Mouse (Mus musculus): ENCODE results near the gene Il1r2. TPM values are rescaled to one million over a fixed set of nuclear protein-coding genes. Genes with fewer than 3 reads are reported as not detected.

Gene Il1r2
- 0.80 and 4.7 TPM in 2 replicates for polyA plus RNA-seq (2012; rRNA removed)

- Histone ChIP-seq H3K4me3 (replicated peaks; ENCODE audit: extremely low read depth, low read depth, low read length) (no peak within 1 kb of the TSS), H3K4me1 (ENCODE audit: control insufficient read depth, insufficient read depth, low read length) (no peaks in the 10 kb centered on the region)
- WGBS: 89% methylated on average over 5 of the region's 5 CpGs
- DNase-seq: no peak
- TF ChIP-seq CTCF (IDR thresholded peaks at IDR 0.05; ENCODE audit: insufficient read depth, low read length): no peak
These were observed at the start of gene Il1r2 for GRCm38 (mm10) chr1:40073779-40074178. Il1r2 (plus strand) TSS chr1:40074079.

GRCm38 (mm10) chr1:40024554-40025320, 49.1 kb upstream of the Il1r2 start:
- H3K4me1 ChIP-seq (ENCODE audit: control insufficient read depth, insufficient read depth, low read length): no peaks in the 10 kb centered on the region
- WGBS: 92% methylated on average over 27 of the region's 27 CpGs
- TF ChIP-seq POLR2A (IDR thresholded peaks at IDR 0.05; ENCODE audit: borderline replicate concordance, extremely low read depth, low read depth, low read length) (no peak), CTCF (IDR thresholded peaks at IDR 0.05; ENCODE audit: insufficient read depth, low read length) (no peak)
- no peak for DNase-seq
- no peak overlapping the region for H3K4me3 ChIP-seq (replicated peaks; ENCODE audit: extremely low read depth, low read depth, low read length)

GRCm38 (mm10) chr1:40025416-40025815, 48.5 kb upstream of the Il1r2 start:
- DNase-seq: no peak
- WGBS: 89% methylated on average over 5 of the region's 5 CpGs
- H3K4me1 ChIP-seq (ENCODE audit: control insufficient read depth, insufficient read depth, low read length): no peaks in the 10 kb centered on the region
- H3K4me3 ChIP-seq (replicated peaks; ENCODE audit: extremely low read depth, low read depth, low read length): no peak overlapping the region
- TF ChIP-seq POLR2A (IDR thresholded peaks at IDR 0.05; ENCODE audit: borderline replicate concordance, extremely low read depth, low read depth, low read length) (no peak), CTCF (IDR thresholded peaks at IDR 0.05; ENCODE audit: insufficient read depth, low read length) (no peak)

DNA sequence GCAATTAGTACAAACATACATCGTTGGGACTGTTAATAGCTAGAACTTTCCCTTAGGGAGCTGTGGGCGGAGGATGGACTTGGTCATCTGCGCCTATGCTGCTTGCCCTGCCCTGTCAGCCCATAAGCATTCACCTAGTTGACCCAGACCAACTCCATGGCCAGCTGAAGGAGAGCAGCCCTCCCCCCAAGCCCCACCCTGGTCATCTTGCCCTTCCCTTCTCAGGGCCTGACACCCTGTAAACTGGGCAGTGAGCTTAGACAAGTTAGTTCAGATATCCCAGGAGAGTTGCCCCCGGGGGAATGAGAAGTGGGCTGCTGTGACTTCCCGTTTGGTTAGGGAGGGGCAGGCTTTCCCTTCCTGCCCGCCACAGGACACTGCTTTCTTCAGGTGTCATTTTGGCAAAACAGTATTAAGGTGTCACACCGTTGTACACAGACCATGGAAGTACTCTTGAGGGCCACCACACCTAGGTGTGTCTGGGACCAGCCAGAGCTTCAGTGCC, 46.7 kb upstream of the Il1r2 start:
- 69% methylated on average over 7 of the region's 7 CpGs for WGBS
- DNase-seq: no peak
- H3K4me1 ChIP-seq (ENCODE audit: control insufficient read depth, insufficient read depth, low read length): no peaks in the 10 kb centered on the region
- TF ChIP-seq POLR2A (IDR thresholded peaks at IDR 0.05; ENCODE audit: borderline replicate concordance, extremely low read depth, low read depth, low read length) (no peak), CTCF (IDR thresholded peaks at IDR 0.05; ENCODE audit: insufficient read depth, low read length) (no peak)
- H3K4me3 ChIP-seq (replicated peaks; ENCODE audit: extremely low read depth, low read depth, low read length): no peak overlapping the region

GRCm38 (mm10) chr1:40028207-40028998, 45.5 kb upstream of the Il1r2 start:
- Histone ChIP-seq H3K4me3 (replicated peaks; ENCODE audit: extremely low read depth, low read depth, low read length) (no peak overlapping the region), H3K4me1 (ENCODE audit: control insufficient read depth, insufficient read depth, low read length) (no peaks in the 10 kb centered on the region)
- WGBS: 82% methylated on average over 12 of the region's 12 CpGs
- no peak for DNase-seq
- no peak for TF ChIP-seq POLR2A (IDR thresholded peaks at IDR 0.05; ENCODE audit: borderline replicate concordance, extremely low read depth, low read depth, low read length)
- TF ChIP-seq CTCF (IDR thresholded peaks at IDR 0.05; ENCODE audit: insufficient read depth, low read length): no peak

GRCm38 (mm10) chr1:40029597-40029996, 44.3 kb upstream of the Il1r2 start:
- WGBS: 92% methylated on average over 5 of the region's 5 CpGs
- no peak for DNase-seq
- Histone ChIP-seq H3K4me3 (replicated peaks; ENCODE audit: extremely low read depth, low read depth, low read length) (no peak overlapping the region), H3K4me1 (ENCODE audit: control insufficient read depth, insufficient read depth, low read length) (no peaks in the 10 kb centered on the region)
- TF ChIP-seq CTCF (IDR thresholded peaks at IDR 0.05; ENCODE audit: insufficient read depth, low read length) (no peak), POLR2A (IDR thresholded peaks at IDR 0.05; ENCODE audit: borderline replicate concordance, extremely low read depth, low read depth, low read length) (no peak)

DNA sequence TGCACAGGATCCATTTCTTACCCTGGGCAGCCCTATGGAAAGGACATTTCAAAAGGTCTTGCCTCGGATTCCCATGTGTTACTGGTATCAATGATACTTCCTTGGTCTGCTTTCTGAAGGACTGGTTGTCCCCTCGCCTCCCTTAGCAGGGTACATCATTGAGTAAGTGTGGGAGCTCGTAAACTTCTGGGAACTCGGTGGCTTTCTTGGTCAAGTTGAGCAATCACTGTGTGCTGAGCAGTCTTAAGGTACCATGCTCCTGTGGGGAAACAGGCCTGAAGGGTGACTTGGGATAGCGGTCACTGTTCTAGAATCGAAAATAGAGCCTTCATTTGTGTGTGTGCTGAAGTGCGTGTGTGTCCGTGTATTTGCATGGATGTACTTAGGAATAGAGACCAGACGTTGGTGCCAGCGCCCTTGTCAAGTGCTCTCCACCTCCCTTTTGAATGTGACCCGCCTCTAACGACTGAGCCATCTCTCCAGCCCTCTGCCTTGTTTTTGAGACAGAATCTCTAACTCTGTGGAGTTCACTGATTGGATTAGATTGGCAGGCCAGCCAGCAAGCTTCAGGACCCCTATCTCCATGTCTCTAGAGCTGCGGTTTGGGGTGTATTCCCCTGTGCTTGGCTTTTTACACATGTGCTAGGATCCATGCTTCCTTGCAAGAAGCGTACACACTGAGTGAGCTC, 43.4 kb upstream of the Il1r2 start:
- Histone ChIP-seq H3K4me3 (replicated peaks; ENCODE audit: extremely low read depth, low read depth, low read length) (no peak overlapping the region), H3K4me1 (ENCODE audit: control insufficient read depth, insufficient read depth, low read length) (no peaks in the 10 kb centered on the region)
- no peak for TF ChIP-seq CTCF (IDR thresholded peaks at IDR 0.05; ENCODE audit: insufficient read depth, low read length)
- no peak for TF ChIP-seq POLR2A (IDR thresholded peaks at IDR 0.05; ENCODE audit: borderline replicate concordance, extremely low read depth, low read depth, low read length)
- 77% methylated on average over 14 of the region's 14 CpGs for WGBS
- DNase-seq: no peak

GRCm38 (mm10) chr1:40030976-40031356, 42.9 kb upstream of the Il1r2 start:
- 87% methylated on average over 8 of the region's 8 CpGs for WGBS
- no peak for DNase-seq
- Histone ChIP-seq H3K4me3 (replicated peaks; ENCODE audit: extremely low read depth, low read depth, low read length) (no peak overlapping the region), H3K4me1 (ENCODE audit: control insufficient read depth, insufficient read depth, low read length) (no peaks in the 10 kb centered on the region)
- TF ChIP-seq POLR2A (IDR thresholded peaks at IDR 0.05; ENCODE audit: borderline replicate concordance, extremely low read depth, low read depth, low read length) (no peak), CTCF (IDR thresholded peaks at IDR 0.05; ENCODE audit: insufficient read depth, low read length) (no peak)

GRCm38 (mm10) chr1:40031626-40032025, 42.3 kb upstream of the Il1r2 start:
- WGBS: 59% methylated on average over 2 of the region's 2 CpGs
- H3K4me3 ChIP-seq (replicated peaks; ENCODE audit: extremely low read depth, low read depth, low read length): no peak overlapping the region
- no peak for TF ChIP-seq CTCF (IDR thresholded peaks at IDR 0.05; ENCODE audit: insufficient read depth, low read length)
- no peak for TF ChIP-seq POLR2A (IDR thresholded peaks at IDR 0.05; ENCODE audit: borderline replicate concordance, extremely low read depth, low read depth, low read length)
- H3K4me1 ChIP-seq (ENCODE audit: control insufficient read depth, insufficient read depth, low read length): no peaks in the 10 kb centered on the region
- no peak for DNase-seq
